Mouse (Mus musculus) CH12F3 (cell line): Measurements from ENCODE around the gene 4930432K21Rik.

Experiments
- in situ Hi-C: fragments of 300-500 bp; cut with MboI; formaldehyde crosslinking; loops from 2 replicates; pipeline ENCODE4 v1.14.3; 2020; ENCODE audit warnings: low sequenced_read_pairs

Gene 4930432K21Rik

GRCm38 (mm10) chr8:84190191-84190867, 42.5 kb downstream of the 4930432K21Rik start:
- in situ Hi-C loops, result no loop called here

- in situ Hi-C loops, result no loop called here
Observed at GRCm38 (mm10) chr8:84192023-84192422, 44.2 kb downstream of the 4930432K21Rik start.

GRCm38 (mm10) chr8:84192555-84192954, 44.7 kb downstream of the 4930432K21Rik start:
- in situ Hi-C loops, result no loop called here

GRCm38 (mm10) chr8:84193161-84193560, 45.3 kb downstream of the 4930432K21Rik start:
- in situ Hi-C loops, result no loop called here

GRCm38 (mm10) chr8:84193566-84193965, 45.7 kb downstream of the 4930432K21Rik start:
- in situ Hi-C loops, result no loop called here

GRCm38 (mm10) chr8:84194224-84194743, 46.5 kb downstream of the 4930432K21Rik start:
- in situ Hi-C loops, result no loop called here

GRCm38 (mm10) chr8:84197141-84197921, 49.5 kb downstream of the 4930432K21Rik start:
- in situ Hi-C loops, result no loop called here

GRCm38 (mm10) chr8:84197922-84198774, 50.3 kb downstream of the 4930432K21Rik start:
- in situ Hi-C loops, result no loop called here

GRCm38 (mm10) chr8:84198871-84199270, 51.0 kb downstream of the 4930432K21Rik start:
- in situ Hi-C loops, result no loop called here

GRCm38 (mm10) chr8:84199348-84200125, 51.7 kb downstream of the 4930432K21Rik start:
- in situ Hi-C loops, result no loop called here

GRCm38 (mm10) chr8:84200126-84200555, 52.3 kb downstream of the 4930432K21Rik start:
- in situ Hi-C loops, result no loop called here

GRCm38 (mm10) chr8:84200652-84201544, 53.1 kb downstream of the 4930432K21Rik start:
- in situ Hi-C loops, result no loop called here

GRCm38 (mm10) chr8:84201545-84202245, 53.9 kb downstream of the 4930432K21Rik start:
- in situ Hi-C loops, result no loop called here

- in situ Hi-C loops, result no loop called here
Observed at GRCm38 (mm10) chr8:84202466-84202865, 54.6 kb downstream of the 4930432K21Rik start.

GRCm38 (mm10) chr8:84202938-84203917, 55.4 kb downstream of the 4930432K21Rik start:
- in situ Hi-C loops, result no loop called here

GRCm38 (mm10) chr8:84203975-84204772, 56.3 kb downstream of the 4930432K21Rik start:
- in situ Hi-C loops, result no loop called here

- in situ Hi-C loops, result no loop called here
Observed at GRCm38 (mm10) chr8:84205073-84205472, 57.2 kb downstream of the 4930432K21Rik start.
